Mouse (Mus musculus) thymus, postnatal 4 days (tissue): ENCODE measurements at regions not wholly inside any gene's neighbourhood (a gene's known extent, or its start where the extent isn't known, plus 50 kb on each side); places are given as distances from the start of the nearest gene placed in this dataset.
"Not testable (repeated sequence)": the region's sequence is repeated elsewhere in the genome, so short reads cannot be mapped to it uniquely, and the experiment has no call there.

Source experiments
- DNase-seq: peaks from one replicate; pipeline ENCODE4 v3.0.0; 2021

GRCm38 (mm10) chr12:113241373-113242193, 55.9 kb downstream of the Tmem121 start:
- DNase-seq, result no peak

DNA sequence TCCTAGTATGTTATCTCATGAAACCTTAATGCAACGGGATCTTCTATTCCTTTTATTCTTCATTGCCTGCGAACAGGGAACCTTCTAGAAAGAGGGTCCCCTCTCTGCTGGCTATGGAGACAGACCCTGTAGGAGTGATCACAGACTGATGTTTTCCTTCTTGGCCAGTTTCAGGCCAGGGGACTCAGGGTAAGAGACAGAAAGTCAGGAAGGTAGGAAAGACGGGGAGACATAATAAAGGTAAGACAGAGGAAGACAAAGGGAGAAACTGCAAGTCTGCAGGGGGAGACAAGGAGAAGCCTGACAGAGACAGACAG, 56.4 kb downstream of the Tmem121 start:
- no peak for DNase-seq

DNA sequence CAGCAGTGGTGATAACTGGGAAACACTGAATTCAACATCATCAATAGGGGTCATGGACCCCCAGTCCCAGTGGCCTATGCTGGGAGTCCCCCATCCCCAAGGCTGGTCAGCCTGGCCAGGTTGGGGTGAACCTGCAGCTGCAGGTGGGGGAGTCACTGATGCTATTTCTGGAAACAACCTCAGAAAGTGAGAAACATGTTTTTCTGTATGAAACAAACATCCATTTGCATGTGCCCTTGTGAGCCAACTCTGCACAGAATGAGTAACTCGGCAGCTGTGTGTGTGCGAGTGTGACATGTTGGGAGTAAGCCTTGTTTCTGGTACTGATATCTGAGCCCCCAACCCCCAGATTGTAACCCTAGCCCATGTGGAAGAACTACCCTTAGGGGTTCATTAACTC, 59.0 kb downstream of the Tmem121 start:
- DNase-seq, result no peak

GRCm38 (mm10) chr12:113253446-113254424, 68.0 kb downstream of the Tmem121 start:
- not testable (repeated sequence) for DNase-seq

DNA sequence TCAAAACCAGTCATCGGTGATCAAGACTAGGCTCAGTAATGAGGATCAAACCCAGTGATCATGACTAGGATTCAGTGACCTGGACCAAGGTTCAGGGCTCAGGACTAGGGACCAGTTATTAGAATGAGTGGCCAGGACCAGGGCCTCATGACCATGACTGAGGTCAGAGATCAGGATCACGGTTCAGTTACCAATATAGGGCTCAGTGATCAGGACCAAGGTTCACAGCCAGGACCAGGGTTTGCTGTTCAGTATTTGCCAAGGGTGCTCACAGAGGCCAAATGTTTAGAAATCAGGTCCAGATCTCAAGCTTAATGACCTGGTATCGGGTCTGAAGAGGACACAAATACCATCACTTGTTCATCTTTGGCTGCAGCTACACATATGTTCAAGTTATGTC, 69.6 kb downstream of the Tmem121 start:
- no peak for DNase-seq

GRCm38 (mm10) chr12:113256628-113257027, 70.9 kb downstream of the Tmem121 start:
- no peak for DNase-seq

DNA sequence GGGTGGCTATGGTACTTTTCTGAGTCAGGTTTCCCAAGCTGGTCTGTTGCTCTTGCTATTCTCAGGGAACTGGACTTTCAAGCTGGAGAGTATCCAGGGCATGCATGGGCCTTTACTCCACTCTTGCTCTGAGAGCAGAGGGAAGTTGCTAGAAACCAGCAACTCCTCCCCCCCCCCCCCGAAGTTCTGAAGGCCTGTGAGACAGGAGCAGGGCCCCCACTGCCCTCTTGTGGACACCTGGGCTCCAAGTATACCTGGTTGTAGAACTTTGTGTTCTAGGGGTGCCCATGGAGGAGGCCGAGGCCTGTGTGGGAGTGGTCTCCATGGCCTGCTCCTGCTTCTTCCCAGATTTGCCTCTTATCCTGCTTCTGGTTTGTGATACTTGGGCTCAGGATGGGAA, 71.5 kb downstream of the Tmem121 start:
- peak; percentile 38 for DNase-seq

DNA sequence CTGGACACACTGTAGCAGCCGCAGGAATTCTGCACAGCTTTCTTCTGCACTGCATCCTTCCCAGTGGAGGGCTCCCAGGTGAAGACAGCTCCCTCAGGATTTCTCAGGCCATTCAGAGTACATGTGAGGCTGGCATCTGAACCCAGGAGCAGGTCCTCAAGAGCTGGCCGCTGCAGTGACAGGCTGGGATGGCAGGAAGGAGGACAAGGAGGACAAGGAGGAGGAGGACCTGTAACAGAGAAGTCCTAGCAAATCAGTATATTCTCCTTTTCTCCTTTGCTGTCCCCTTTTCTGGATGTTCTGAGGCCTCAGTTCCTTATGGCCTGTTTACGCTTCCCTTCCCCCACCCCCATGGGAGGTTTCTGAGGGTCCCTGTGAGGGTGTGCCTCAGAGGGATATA, 73.7 kb downstream of the Tmem121 start:
- DNase-seq, result no peak

- DNase-seq, result no peak
These were observed 74.6 kb downstream of the Tmem121 start for GRCm38 (mm10) chr12:113260304-113260703.

- no peak for DNase-seq
These were observed 90.2 kb downstream of the Tmem121 start for GRCm38 (mm10) chr12:113275934-113276333.

- no peak for DNase-seq
These were observed 90.7 kb downstream of the Tmem121 start for GRCm38 (mm10) chr12:113276355-113276942.

DNA sequence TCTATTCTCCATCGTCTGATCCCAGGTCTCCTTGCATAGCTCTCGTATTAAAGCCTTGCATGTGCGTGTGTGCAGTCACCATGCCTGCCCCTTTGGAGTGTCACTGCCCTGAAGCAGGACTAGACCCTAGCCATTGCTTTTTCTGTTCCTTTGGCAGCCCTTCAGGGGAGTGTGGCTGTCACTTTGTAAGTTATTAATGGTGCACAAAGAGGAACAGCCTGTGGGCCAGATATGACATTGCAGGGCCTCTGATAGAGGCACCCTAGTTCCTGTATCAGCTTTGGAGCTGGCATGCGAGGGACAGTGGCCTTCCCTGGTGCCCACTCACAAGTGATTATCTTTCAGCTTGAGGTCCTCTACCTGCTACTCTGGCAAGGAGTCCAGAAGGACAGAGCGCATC, 92.0 kb downstream of the Tmem121 start:
- DNase-seq, result no peak

DNA sequence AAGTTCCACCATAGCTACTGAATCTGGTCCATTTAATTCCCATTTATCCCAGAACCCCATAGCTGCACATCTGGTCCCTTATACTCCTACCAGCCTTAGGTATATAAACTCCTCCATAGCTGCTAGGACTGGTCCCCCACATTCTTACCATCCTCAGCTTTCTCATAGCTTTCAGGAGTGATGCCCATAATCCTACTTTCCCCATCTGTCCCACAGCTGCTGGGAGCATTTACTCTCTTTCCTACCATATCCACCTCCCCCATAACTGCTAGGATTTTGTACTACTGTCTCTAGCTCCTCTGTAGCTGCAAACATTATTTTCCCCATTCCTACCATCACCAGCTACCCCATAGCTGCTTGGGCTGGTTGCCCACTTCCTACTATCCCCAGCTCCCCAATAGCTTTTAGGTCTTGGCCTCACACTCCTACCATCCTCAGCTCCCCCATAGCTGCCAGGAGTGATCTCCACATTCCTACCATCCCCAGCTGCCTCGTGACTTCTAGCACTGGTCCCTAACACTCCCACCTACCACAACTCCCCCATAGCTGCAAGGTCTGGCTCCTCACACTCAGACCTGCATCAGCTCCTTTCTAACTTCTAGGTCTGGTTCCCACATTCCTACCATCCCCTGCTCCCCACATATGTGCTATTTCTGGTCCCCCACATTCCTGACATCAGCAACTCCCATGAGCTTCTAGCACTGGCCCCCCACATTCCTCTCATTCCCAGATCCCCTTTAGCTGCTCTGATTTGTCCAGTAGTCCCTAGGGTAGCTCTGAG, 106.5 kb downstream of the Tmem121 start:
- DNase-seq, result no peak

GRCm38 (mm10) chr12:113295924-113296323, 110.2 kb downstream of the Tmem121 start:
- DNase-seq, result no peak

GRCm38 (mm10) chr12:113305973-113306372, 120.2 kb downstream of the Tmem121 start:
- no peak for DNase-seq

DNA sequence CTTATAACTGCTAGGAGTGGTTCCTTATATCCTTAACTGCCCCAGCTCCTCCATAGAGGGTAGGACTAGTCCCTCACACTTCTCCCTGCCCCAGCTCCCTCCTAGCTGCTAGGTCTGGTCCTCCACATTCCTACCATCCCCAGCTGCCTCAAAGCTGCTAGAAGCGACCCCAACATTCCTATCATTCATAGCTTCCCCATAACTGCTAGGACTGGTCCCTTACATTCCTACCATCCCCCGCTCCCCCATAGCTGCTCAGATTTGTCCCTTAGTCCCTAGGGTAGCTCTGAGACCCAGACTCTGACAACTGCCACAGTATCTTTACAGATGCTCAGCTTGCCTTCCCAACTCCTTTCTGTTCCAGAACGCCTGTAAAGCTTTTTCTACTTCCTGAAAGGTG, 127.6 kb downstream of the Tmem121 start:
- no peak for DNase-seq

DNA sequence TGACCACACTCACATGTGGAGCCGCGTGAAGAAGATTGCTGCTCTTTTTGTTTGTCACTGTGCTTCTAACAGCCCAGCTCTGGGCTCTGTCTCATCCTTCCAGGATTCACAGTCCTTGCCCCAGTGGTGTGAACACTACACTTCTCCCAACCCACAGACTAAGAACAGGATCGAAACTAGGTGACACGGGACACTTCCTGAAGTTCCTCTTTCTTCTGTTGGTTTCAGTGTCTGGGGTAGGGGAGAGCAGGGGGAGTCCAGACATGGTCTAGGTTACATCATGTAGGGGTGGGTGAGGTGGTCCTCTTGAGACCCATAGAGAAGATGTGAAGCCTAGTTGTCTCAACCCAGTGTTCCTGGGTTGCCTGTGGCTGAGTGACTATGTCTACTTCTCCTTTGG, 128.9 kb downstream of the Tmem121 start:
- DNase-seq, result no peak

GRCm38 (mm10) chr12:113321086-113321485, 135.4 kb downstream of the Tmem121 start:
- DNase-seq, result no peak

GRCm38 (mm10) chr12:113322173-113322572, 136.4 kb downstream of the Tmem121 start:
- no peak for DNase-seq

- DNase-seq, result no peak
These were observed 142.1 kb downstream of the Tmem121 start for GRCm38 (mm10) chr12:113327851-113328250.

DNA sequence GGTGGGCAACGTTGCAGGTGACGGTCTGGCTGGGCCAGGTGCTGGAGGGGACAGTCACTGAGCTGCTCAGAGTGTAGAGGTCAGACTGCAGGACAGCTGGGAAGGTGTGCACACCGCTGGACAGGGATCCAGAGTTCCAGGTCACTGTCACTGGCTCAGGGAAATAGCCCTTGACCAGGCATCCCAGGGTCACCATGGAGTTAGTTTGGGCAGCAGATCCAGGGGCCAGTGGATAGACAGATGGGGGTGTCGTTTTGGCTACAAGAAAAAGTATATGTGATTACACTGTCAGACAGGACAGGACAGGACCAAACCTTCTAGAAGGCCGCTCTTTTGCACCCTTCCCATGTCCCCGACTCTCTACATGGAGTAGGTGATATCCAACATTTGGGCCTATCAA, 144.5 kb downstream of the Tmem121 start:
- DNase-seq, result no peak

- no peak for DNase-seq
These were observed 146.5 kb downstream of the Tmem121 start for GRCm38 (mm10) chr12:113332226-113332625.

DNA sequence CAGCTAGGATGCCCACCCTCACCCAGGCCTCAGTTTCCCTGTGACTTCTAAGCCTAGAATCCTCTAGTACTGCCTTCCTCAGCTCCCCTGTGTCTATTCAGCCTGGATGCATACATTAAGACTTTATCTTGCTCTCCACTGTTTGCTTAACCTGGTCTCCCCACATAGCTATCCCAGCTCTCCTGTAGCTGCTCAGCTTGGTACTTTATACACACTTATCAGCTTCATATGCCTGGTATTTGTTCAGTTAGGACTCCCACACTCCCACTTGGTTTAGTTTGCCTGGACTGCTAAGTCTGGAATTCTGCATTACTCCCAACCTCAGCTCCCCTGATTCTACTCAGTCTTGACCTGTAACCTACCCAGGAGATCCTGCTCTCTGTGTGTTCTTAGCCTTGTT, 147.7 kb downstream of the Tmem121 start:
- DNase-seq, result no peak
